Mouse (Mus musculus) limb, embryonic 15.5 days (tissue): Measurements from ENCODE around the gene Dclk3. TPM values are rescaled to one million over a fixed set of nuclear protein-coding genes. Genes with fewer than 3 reads are reported as not detected.

Source experiments
- ATAC-seq: fragments of 200-750 bp; cut with Nextera tagmentation; 2 replicates; pipeline ENCODE4 v1.8.0; 2017; ENCODE audit warnings: low read depth, moderate TSS enrichment; ENCODE audit not compliant: insufficient number of reproducible peaks, low FRiP score, low TSS enrichment
- H3K27ac ChIP-seq: fragments of 300-500 bp; sonication (generic); 2 replicates; pipeline ENCODE4 v1.5.1; 2015; ENCODE audit warnings: moderate library complexity, mild to moderate bottlenecking, inconsistent platforms
- H3K27me3 ChIP-seq: fragments of 300-500 bp; sonication (generic); 2 replicates; pipeline ENCODE4 v1.6.1; 2015; ENCODE audit warnings: inconsistent platforms
- H3K36me3 ChIP-seq: fragments of 300-500 bp; sonication (generic); 2 replicates; pipeline ENCODE4 v1.6.1; 2015; ENCODE audit warnings: inconsistent platforms
- H3K4me1 ChIP-seq: fragments of 300-500 bp; sonication (generic); 2 replicates; pipeline ENCODE4 v1.6.1; 2015; ENCODE audit warnings: inconsistent platforms
- H3K4me2 ChIP-seq: fragments of 300-500 bp; sonication (generic); 2 replicates; pipeline ENCODE4 v1.6.1; 2015; ENCODE audit warnings: mild to moderate bottlenecking, inconsistent platforms
- H3K4me3 ChIP-seq: fragments of 300-500 bp; sonication (generic); 2 replicates; pipeline ENCODE4 v1.5.1; 2015; ENCODE audit warnings: mild to moderate bottlenecking, inconsistent platforms
- H3K9ac ChIP-seq: fragments of 300-500 bp; sonication (generic); 2 replicates; pipeline ENCODE4 v1.6.1; 2015; ENCODE audit warnings: inconsistent platforms
- H3K9me3 ChIP-seq: fragments of 300-500 bp; sonication (generic); 2 replicates; pipeline ENCODE4 v1.6.1; 2016; ENCODE audit warnings: inconsistent platforms
- WGBS: fragments of 180-500 bp; shearing (Covaris S2); methylation state at CpG from one replicate; pipeline ENCODE4 v1.1.7; 2015; 5-methylcytosine and 5-hydroxymethylcytosine counted together
- polyA plus RNA-seq: library from polyadenylated mRNA; unstranded; fragments of >200 nt; fragmentation: Nextera tagmentation; extraction: Ambion mirVana; gene quantifications from 2 replicates; pipeline ENCODE4 v1.2.1, GENCODE M21; 2015

The Dclk3 gene
- polyA plus RNA-seq, 1 experiment from 2014 or later = 0.44 TPM

DNA sequence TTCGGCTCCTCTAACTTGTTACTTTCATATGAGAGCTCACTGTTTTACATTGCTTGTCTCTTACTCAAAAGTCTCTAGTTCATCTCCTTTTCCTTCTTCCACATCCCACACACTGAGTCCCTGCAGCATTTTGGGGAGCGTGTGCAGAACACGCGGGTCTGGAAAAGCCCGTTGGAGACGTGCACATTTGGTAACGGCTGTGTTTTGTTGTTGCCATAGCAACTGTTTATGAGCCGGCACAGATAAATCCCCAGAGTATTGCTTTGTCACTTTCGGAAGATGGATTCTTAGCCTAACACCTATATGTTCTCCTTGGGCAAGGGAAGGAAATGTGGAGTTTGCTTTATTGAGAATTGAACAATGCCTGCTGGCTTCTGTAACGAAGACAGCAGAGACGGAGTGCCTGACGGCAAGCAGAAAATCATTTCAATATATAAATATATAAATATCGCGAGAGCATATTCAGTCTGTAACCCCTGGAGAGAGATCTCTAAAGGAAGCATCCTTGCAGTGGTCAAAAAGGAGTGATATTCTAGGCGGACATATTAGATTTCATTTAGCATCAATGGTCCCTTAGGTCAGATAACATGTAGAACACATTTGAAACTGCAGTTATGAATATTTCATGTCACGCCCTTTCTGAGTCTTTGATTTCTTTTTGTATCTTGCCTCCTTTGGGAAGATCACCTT, 26.3 kb upstream of the Dclk3 start:
- no peaks in the 10 kb centered on the region for H3K9me3 ChIP-seq
- no peaks in the 10 kb centered on the region for H3K27me3 ChIP-seq
- peaks cover 6% of the 10 kb centered on the region; the same call in 1 of the 2 replicates for H3K4me1 ChIP-seq
- no peak overlapping the region for H3K4me2 ChIP-seq
- no peak overlapping the region for H3K27ac ChIP-seq
- no peak overlapping the region for H3K4me3 ChIP-seq
- ATAC-seq = no peak
- 54% methylated on average over 16 of the region's 16 CpGs for WGBS
- H3K36me3 ChIP-seq = no peaks in the 10 kb centered on the region
- no peak overlapping the region for H3K9ac ChIP-seq

- no peak overlapping the region for H3K9ac ChIP-seq
- H3K9me3 ChIP-seq = no peaks in the 10 kb centered on the region
- H3K4me1 ChIP-seq = no peaks in the 10 kb centered on the region
- no peak for ATAC-seq
- H3K36me3 ChIP-seq = no peaks in the 10 kb centered on the region
- H3K4me2 ChIP-seq = no peak overlapping the region
- no peaks in the 10 kb centered on the region for H3K27me3 ChIP-seq
- no peak overlapping the region for H3K4me3 ChIP-seq
- H3K27ac ChIP-seq = no peak overlapping the region
- WGBS = 73% methylated on average over 2 of the region's 2 CpGs
These were observed 17.0 kb upstream of the Dclk3 start for GRCm38 (mm10) chr9:111421862-111422261.

- ATAC-seq = no peak
- no peak overlapping the region for H3K4me3 ChIP-seq
- WGBS = 55% methylated on average over 5 of the region's 5 CpGs
These were observed 16.3 kb upstream of the Dclk3 start for GRCm38 (mm10) chr9:111422567-111422966.

DNA sequence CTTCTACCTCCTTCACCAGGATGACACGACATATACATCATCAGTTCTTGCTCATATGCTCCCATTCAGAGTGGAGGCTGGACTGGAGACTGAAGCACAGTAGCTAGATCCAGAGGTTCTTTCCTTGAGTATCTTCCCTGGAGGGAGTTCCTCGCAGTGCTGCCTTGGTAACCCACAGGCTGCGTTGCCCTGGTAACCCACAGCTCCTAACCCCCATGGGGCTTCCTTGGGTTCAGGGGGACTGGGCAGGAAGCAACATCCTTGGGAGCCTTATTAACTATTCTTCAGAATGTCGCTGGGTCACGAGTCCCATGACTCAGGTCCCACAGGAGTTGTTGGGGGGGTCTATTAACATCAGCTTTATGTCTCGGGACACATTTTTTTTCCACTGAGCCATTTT, 13.8 kb upstream of the Dclk3 start:
- H3K27ac ChIP-seq = no peak overlapping the region
- no peaks in the 10 kb centered on the region for H3K4me1 ChIP-seq
- H3K4me2 ChIP-seq = no peak overlapping the region
- H3K36me3 ChIP-seq = no peaks in the 10 kb centered on the region
- no peak overlapping the region for H3K4me3 ChIP-seq
- WGBS = 71% methylated on average over 6 of the region's 6 CpGs
- ATAC-seq = no peak
- no peak overlapping the region for H3K9ac ChIP-seq
- H3K27me3 ChIP-seq = no peaks in the 10 kb centered on the region
- H3K9me3 ChIP-seq = no peaks in the 10 kb centered on the region

More at GRCm38 (mm10) chr9:111422567-111422966, 16.3 kb upstream of the Dclk3 start:
- no peak overlapping the region for H3K27ac ChIP-seq
- no peaks in the 10 kb centered on the region for H3K27me3 ChIP-seq
- no peak overlapping the region for H3K9ac ChIP-seq
- no peaks in the 10 kb centered on the region for H3K4me1 ChIP-seq
- no peak overlapping the region for H3K4me2 ChIP-seq
- no peaks in the 10 kb centered on the region for H3K9me3 ChIP-seq
- H3K36me3 ChIP-seq = no peaks in the 10 kb centered on the region

DNA sequence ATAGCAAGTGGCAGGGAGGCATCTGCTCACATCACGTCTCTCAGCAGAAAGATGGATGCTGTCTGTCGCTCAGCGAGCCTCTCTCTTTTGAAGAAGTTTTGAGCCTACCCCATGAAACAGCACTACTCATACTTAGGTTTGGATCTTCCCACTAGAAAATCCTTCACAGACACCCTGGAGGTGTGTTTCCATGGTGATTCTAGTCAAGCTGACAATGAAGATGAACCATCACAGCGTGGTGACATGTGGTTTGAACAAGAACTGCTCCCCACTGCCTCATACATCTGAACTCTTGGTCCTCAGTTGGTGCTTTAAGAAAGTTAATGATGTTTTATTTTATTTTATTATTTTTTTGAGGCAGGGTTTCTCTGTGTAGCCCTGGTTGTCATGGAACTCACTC, 12.9 kb upstream of the Dclk3 start:
- no peaks in the 10 kb centered on the region for H3K27me3 ChIP-seq
- no peak overlapping the region for H3K4me2 ChIP-seq
- WGBS = 83% methylated on average over 4 of the region's 4 CpGs
- no peaks in the 10 kb centered on the region for H3K9me3 ChIP-seq
- H3K27ac ChIP-seq = no peak overlapping the region
- no peak overlapping the region for H3K9ac ChIP-seq
- no peaks in the 10 kb centered on the region for H3K4me1 ChIP-seq
- H3K36me3 ChIP-seq = no peaks in the 10 kb centered on the region
- H3K4me3 ChIP-seq = no peak overlapping the region
- no peak for ATAC-seq

GRCm38 (mm10) chr9:111427891-111428555, 10.9 kb upstream of the Dclk3 start:
- H3K9ac ChIP-seq = no peak overlapping the region
- H3K4me2 ChIP-seq = no peak overlapping the region
- no peaks in the 10 kb centered on the region for H3K27me3 ChIP-seq
- H3K36me3 ChIP-seq = no peaks in the 10 kb centered on the region
- 81% methylated on average over 9 of the region's 9 CpGs for whole genome bisulfite sequencing
- H3K9me3 ChIP-seq = no peaks in the 10 kb centered on the region
- no peak overlapping the region for H3K27ac ChIP-seq
- no peak for ATAC-seq
- no peak overlapping the region for H3K4me3 ChIP-seq
- no peaks in the 10 kb centered on the region for H3K4me1 ChIP-seq

DNA sequence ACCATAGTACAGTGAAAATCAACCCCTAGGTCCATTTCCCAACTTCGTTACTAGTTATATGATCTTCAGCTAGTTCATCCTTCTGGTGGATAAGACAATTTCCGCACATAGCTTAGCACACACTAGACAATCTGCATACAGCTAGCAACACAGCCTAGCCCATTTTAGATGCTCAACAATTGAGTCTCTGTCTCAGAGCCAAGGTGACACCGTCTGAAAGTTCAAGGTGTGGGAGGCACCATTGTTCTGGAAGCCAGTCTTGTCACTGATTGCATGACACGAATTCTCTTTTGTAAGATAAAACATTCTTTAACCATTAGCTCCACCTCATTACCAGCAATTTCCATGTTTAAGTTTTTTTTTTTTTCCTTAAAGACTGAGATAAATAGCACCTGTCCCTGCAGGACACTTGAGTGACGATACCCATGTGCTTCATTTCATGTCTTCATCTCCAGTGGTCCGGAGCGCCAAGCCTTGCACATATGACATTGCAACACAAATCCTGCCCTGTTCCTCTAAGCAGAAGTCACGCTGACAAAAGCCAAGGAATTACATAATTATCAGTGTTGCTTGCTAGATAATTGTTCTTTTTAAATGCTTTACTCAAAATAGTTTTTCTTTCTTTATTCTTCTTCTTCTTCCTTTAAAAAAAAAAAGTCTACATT, 10.1 kb upstream of the Dclk3 start:
- no peak for ATAC-seq
- no peaks in the 10 kb centered on the region for H3K4me1 ChIP-seq
- 81% methylated on average over 8 of the region's 8 CpGs for WGBS
- no peak overlapping the region for H3K9ac ChIP-seq
- H3K27ac ChIP-seq = no peak overlapping the region
- no peaks in the 10 kb centered on the region for H3K36me3 ChIP-seq
- no peak overlapping the region for H3K4me3 ChIP-seq
- H3K9me3 ChIP-seq = no peaks in the 10 kb centered on the region
- H3K27me3 ChIP-seq = no peaks in the 10 kb centered on the region
- H3K4me2 ChIP-seq = no peak overlapping the region

DNA sequence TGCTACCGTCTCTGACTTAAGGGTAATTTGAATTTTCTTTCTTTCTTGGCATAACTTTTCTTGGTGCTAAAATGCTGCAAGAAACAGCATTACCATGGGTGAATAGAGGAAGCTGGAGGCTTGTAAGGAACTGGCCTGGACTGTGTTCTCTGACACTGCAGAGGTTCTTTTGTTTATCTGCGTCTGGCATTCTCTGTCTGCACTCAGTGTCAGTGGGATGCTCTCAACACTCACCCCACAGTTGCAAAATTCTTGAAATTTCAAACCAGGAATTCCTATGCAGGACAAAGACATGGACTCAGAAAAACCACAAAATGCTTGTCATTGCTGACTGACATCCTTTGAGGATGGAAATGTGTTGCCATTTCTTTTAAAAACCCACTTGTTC, 9.5 kb upstream of the Dclk3 start:
- ATAC-seq = no peak
- Histone ChIP-seq H3K4me1 (no peaks in the 10 kb centered on the region), H3K4me2 (no peak overlapping the region), H3K36me3 (no peaks in the 10 kb centered on the region), H3K4me3 (no peak overlapping the region), H3K9me3 (no peaks in the 10 kb centered on the region), H3K9ac (no peak overlapping the region), H3K27me3 (no peaks in the 10 kb centered on the region), H3K27ac (no peak overlapping the region)
- 60% methylated on average over 2 of the region's 2 CpGs for WGBS

- Histone ChIP-seq H3K9ac (no peak overlapping the region), H3K4me2 (no peak overlapping the region), H3K36me3 (no peaks in the 10 kb centered on the region), H3K9me3 (no peaks in the 10 kb centered on the region), H3K4me1 (peaks cover 7% of the 10 kb centered on the region), H3K27me3 (peaks cover 24% of the 10 kb centered on the region), H3K27ac (no peak overlapping the region), H3K4me3 (no peak overlapping the region)
- ATAC-seq = no peak
- 78% methylated on average over 2 of the region's 2 CpGs for WGBS
These were observed 3.5 kb upstream of the Dclk3 start for GRCm38 (mm10) chr9:111435429-111435828.

- ATAC-seq = no peak
- no peak overlapping the region for H3K4me3 ChIP-seq
- H3K4me1 ChIP-seq = peaks cover 7% of the 10 kb centered on the region
- WGBS = 37% methylated on average over 8 of the region's 8 CpGs
- no peak overlapping the region for H3K27ac ChIP-seq
- H3K4me2 ChIP-seq = no peak overlapping the region
- no peak overlapping the region for H3K9ac ChIP-seq
- H3K36me3 ChIP-seq = no peaks in the 10 kb centered on the region
- H3K9me3 ChIP-seq = no peaks in the 10 kb centered on the region
- peaks cover 27% of the 10 kb centered on the region for H3K27me3 ChIP-seq
These were observed 938 bp downstream of the Dclk3 start for GRCm38 (mm10) chr9:111439836-111440201.

- no peaks in the 10 kb centered on the region for H3K36me3 ChIP-seq
- 84% methylated on average over 6 of the region's 6 CpGs for WGBS
- H3K27me3 ChIP-seq = peaks cover 27% of the 10 kb centered on the region
- no peak for ATAC-seq
- no peak overlapping the region for H3K4me2 ChIP-seq
- H3K4me3 ChIP-seq = no peak overlapping the region
- no peak overlapping the region for H3K27ac ChIP-seq
- no peak overlapping the region for H3K9ac ChIP-seq
- H3K4me1 ChIP-seq = peaks cover 7% of the 10 kb centered on the region
- H3K9me3 ChIP-seq = no peaks in the 10 kb centered on the region
These were observed 1.6 kb downstream of the Dclk3 start for GRCm38 (mm10) chr9:111440446-111440845.

DNA sequence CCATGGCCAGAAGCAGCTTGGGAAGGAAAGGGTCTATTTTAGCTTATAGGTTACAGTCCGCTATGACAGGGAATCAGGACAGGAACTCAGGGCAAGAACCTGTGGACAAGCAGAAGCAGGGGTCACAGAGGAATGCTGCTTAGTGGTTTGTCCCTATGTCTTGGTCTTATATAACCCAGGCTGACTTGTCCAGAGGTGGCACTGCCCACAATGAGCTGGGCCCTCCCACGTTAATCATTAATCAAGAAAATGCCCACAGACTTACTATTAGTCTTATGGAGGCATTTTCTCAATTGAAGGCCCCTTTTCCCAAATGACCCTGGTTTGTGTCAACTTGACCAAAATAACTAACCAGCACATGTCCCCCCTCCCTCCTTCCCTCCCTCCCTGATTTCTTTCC, 2.3 kb downstream of the Dclk3 start:
- whole genome bisulfite sequencing = 79% methylated on average over 2 of the region's 2 CpGs

More for the DNA sequence above, 2.3 kb downstream of the Dclk3 start:
- ATAC-seq = no peak
- Histone ChIP-seq H3K27me3 (peaks cover 27% of the 10 kb centered on the region), H3K9ac (no peak overlapping the region), H3K4me3 (no peak overlapping the region), H3K27ac (no peak overlapping the region), H3K9me3 (no peaks in the 10 kb centered on the region), H3K4me1 (peaks cover 7% of the 10 kb centered on the region), H3K36me3 (no peaks in the 10 kb centered on the region), H3K4me2 (no peak overlapping the region)
